Mouse (Mus musculus): ENCODE results near the gene Zfp334.
A peak's percentile ranks its signal among the peaks of the same experiment; 100 is the strongest.

Gene Zfp334

DNA sequence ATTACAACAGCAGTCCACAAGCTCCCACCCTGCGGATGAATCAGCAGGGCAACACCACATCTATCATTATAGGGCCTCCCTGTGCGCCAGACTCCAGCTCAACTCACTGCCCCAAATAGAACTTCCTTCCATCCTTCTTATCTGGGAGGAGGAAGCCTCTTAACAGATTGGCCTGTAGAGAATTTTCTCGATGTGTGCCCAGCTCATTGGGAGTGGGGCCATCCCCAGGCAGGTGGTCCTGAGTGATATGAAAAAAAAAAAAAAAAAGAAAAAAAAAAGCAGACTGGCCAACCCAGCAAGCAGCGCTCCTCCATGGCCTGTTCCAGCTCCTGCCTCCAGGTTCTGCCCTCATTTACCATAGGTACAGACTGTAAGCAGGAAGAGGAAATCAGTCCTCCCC is 12.1 kb downstream of the Zfp334 start:
- DNase-seq (ENCODE audit: extremely low spot score) = no peak

DNA sequence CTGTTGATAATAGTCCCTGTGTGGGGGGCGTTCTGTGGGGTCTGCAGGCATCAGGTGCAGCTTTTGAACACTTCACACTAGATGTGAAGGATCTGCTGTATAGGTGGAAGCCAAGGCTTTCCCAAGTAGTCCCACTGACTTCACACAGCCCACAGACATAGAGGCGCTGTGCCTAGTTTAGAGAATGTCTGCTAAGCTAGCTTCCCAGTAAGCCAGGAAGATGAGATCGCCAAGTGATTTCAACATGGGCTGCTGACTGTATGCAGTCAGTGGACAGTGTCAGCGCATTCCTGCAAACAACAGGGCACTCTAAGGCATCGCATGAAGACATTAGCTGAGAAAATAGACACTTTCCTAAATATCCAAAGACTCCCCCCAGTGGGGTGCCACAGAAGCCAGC is 12.6 kb downstream of the Zfp334 start:
- no peak for DNase-seq (ENCODE audit: extremely low spot score)

DNA sequence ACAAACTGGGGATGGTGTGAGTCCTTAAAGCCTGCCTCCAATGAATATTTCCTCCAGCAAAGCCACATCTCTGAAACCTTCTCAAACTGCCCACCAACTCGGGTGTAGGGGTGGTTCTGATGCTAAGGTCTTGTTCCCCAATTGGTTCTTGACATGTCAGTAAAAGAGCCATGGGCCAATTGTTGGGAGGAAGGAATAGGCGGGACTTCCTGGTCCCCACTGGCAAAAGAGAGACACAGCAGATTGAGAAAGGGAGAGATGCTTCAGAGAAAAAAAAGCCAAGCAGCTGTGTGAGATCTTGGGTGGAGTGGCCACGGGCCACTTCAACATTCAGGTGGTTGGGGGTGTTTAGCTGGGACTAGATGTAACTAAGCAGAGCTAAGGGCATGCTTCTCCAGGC is 17.0 kb downstream of the Zfp334 start:
- no peak for DNase-seq (ENCODE audit: extremely low spot score)

DNA sequence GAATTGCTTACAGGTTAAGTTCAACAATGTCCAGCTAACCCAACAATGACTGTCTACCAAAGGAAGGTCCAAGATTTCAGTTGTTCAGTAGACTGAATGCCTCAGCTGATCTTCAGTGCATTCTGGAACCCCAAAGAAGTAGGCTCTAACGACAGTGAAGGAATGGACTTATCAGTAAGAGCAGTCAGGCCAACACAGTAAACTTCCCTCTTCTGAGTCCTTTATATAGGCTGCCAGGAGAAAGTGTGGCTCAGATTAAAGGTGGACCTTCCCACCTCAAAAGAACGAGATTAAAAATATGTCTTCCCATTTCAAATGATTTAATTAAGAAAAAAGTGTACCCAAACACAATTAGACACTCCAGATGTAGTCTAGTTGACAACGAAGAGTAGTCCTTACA is 17.7 kb downstream of the Zfp334 start:
- no peak for DNase-seq (ENCODE audit: extremely low spot score)

DNA sequence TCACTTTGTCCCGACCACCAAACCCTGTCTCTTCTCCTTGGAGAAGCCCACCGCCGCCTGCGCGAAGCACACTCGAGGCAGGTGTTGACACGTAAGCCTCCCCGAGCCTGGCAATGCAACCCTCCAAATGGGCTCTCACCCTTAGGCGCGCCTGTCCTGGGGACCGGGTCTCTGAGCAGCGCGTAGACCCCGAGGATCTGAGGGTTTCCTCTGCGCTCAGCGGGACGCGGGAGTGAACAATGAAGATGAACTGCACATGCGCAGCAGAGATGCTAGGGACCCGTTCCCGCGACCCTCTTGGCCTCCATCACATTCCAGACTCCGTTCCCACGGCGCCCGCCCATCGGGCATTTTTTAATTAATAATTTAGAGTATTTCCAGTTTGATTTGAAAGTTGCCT is 19.6 kb downstream of the Zfp334 start, which contains the start of gene Zfp663:
Gene Zfp663, minus strand, starts transcription at position 234 of the 400 bp plus-strand sequence.
- DNase-seq (ENCODE audit: extremely low spot score) = peak; percentile 72

DNA sequence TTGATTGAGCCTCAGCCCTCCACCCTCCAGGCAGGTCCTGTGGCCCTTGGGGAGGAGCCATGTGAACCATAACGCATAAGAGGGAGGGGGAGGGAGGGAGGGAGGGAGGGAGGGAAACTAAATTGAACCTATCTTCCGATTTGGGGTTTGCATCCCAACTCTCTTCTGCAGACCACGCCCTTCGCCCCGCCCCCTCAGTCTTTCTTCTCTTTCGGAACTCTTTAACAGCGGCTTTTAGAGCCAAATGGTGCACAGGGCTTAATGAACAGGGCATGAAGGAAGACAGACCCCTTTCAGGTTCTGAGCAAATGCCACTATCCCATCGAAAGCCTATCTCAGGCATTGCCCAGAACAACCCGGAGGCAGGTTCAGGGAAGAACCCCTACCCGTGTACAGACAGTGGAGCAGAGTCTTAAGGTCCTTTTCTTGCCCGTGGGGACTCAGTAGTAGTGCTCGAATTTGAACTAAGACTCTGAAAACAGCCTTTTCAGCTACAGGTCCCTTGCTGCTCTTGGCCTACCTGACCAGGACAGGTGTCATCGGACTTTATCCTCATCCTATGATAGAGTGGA is 20.1 kb downstream of the Zfp334 start:
- DNase-seq (ENCODE audit: extremely low spot score) = peak; percentile 42

DNA sequence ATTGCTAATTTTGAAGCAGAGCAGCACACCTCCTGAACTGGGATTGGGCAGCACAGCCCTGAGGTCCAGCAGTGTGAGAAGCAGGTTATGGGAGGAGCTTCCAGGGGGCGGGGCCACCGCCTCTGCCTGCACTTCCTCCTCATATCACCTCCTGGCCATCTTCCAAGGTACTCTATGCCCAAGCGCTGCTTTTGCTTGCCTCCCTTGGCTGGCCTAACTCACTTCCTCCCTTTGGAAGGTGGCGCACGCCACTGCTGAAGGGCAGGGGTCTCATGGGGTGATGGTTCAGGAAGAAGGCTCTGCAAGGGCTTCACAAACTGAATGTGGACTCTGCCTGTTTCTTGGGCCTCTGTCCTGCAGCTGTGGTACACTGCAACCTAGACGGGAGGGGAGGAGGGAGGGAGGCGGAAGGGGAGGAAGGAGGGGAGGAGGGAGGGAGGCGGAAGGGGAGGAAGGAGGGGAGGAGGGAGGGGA is 21.0 kb downstream of the Zfp334 start:
- DNase-seq (ENCODE audit: extremely low spot score) = peak; percentile 42

DNA sequence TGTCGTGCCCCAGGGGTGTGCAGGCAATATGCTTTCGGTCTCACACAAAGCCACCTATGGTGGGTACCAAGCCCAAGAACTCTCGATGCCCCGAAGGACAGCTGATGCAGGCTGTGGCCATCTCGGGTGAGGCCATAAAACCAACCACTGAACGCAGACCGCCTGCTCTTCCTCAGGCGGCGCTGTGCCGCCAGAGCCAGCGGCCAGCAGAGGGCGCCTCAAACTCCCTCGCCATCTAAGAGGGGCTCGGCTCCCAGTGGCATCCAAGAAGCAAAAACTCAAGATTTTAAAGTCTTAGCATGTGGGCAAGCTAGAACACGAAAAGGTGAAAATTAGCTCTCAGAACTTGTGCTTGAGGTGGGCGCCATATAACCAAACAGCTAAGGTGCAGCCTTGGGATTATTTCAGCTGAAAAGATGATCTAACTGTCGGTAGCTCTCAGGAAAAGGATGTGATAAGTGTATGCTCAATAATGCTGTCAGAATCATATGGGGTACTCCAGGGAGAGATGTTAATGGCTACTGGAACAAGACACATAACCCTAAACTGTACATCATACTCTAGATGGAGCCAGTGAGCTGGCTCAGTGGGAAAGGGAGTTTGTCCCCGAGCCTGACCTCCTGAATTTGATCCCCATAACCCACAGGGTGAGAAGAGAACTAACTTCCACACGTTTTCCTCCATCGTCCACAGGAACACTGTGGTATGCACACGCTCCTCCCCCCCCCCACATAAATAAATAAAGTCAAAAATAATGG is 23.5 kb downstream of the Zfp334 start:
- DNase-seq (ENCODE audit: extremely low spot score) = peak; percentile 70

DNA sequence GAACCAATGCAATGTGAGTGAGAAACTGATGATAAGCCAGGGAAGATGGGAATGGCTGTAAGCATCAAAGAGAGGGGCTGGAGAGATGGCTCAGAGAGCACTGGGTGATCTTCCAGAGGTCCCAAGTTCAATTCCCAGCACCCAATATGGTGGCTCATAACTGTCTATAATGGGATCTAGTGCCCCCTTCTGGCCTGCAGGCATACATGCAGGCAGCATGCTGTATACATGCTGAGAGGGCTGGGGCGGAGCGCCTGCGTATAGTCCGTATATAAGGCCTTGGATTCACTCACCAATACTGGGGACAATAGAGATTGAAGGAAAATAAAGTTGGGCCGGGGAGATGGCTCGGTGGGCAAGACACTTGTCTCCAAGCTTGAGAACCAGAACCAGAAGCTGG is 24.8 kb downstream of the Zfp334 start:
- no peak for DNase-seq (ENCODE audit: extremely low spot score)

DNA sequence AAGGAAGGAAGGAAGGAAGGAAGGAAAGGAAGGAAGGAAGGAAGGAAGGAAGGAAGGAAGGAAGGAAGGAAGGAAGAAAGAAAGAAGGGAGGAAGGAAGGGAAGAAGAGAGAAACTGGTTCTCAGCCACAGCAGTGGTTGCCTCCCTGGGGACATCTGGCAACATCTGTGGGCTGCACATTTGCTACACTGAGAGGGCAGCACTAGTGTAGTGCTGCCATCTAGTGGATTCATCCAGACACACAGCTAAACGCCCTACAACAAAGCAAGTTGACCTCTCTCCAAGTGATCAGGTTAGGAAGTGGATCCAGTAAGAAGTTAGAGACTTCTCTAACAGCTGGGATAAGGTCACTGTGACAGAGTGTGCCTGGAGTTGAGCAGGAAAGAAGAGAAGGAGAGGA is 27.2 kb downstream of the Zfp334 start:
- DNase-seq (ENCODE audit: extremely low spot score) = peak; percentile 71

DNA sequence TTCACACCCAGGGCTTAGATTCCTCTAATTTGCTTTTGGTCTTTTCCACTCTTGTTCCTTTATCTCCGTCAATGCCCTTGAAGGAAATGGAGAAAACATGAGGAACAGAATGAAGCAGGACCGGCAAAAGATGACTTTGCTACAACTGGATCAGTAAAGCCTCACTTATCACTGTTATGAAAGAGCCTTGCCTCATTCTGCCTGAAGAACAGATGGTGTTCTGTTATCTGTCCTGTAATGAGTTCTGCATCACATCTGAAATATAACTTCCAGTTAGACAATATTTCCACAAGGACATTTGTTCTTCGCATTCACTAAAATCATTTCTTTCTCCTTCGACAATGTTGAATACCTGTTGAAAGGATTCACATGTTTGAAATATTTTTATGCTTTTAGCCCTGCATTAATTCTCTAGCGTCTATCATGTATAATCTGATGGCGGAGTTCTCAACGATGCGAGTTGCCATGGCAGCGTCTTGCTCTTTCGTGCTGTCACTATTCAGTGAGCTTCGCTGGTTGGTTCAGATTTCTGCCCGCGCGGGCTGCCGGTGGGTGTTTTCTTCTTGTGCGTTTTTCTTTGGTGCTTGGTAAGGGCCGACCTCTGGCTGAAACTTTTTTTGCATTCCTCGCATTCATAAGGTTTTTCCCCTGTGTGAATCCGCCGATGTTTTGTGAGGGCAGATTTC is 36.1 kb downstream of the Zfp334 start:
- DNase-seq (ENCODE audit: extremely low spot score) = no peak

DNA sequence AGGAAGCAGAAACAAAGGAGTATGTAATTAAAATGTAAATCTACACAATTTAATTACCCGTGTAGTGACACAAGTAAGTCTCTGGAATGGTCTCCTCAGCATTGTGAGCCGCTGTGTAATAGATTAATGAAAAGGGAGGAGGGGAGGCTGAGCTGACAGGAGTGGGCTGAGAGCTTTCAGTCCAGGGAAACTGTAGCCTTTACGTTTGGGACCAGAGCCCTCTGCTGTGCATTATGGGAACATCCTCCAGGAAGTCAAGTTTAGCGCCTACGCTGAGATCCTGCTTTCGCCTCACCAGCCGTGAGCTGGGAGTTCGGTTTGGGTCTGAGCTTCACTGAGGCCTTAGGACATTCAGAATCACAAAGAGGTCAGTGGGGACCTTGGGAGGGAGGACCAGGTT is 38.6 kb downstream of the Zfp334 start:
- no peak for DNase-seq (ENCODE audit: extremely low spot score)

DNA sequence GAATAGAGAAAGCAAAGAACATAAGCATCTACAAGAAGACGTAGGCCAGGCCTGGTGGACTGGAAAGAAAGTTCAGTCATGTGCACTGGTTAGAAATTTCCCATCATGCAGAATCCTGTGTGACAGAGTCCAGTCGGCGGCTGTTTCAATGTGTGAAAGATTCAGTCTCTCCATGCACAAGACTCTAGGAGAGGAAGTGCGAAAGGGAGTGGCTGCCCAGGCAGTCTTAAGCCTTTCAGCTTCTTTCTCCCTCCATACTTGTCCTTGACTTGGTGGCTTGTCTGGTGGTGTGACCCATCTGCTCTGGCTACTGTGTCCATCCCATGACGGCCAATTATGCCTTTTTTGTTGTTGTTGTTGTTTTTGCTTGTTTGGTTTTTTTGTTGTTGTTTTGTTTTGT is 41.9 kb downstream of the Zfp334 start:
- no peak for DNase-seq (ENCODE audit: extremely low spot score)

DNA sequence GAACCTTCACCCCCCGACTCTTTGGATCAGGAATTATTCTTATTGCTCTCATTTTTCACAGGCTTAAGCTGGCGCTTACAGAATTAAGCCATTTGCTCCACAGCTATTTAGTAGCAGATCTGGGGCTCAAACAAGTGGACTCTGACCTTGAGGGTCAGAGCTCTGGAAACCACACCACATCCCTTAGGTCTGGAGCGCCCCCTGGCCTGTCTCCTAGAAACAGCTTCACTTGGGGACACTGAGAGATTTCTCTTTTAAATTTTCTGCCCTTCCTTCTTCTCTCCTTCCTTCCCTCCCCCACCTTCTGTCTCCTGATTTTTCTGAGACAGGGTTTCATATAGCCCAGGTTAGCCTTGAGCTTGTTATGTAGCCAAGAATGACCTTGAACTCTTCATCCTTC is 50.9 kb downstream of the Zfp334 start:
- DNase-seq (ENCODE audit: extremely low spot score) = peak; percentile 49

DNA sequence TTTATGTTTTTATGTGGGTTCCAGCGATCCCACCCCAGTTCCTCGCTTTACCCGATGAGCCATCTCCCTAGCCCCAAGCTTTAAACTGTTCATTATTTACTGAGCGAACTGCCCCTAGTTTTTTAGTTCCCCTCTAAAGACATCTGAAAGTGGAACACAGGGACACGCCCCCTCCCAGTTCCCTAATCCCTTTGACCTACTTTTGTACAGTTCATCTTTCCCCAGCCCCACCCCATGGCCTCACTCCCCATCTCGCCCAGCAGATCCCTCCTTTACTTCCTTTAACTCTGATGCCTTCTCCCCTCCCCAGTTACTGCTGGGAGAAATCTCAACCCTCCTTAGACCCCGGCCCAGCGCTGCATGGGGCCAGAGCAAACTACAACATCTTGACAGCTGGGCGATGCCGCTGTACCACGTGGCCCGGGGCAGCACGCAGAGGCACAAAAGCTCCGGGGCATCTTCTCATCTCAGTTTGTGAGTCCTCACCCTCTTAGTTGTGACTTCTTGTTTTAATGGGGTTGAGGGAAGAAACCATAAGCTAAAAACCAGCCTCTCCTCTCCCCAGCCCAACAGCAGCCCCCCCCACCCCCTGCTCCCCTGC is 55.3 kb downstream of the Zfp334 start:
- no peak for DNase-seq (ENCODE audit: extremely low spot score)

DNA sequence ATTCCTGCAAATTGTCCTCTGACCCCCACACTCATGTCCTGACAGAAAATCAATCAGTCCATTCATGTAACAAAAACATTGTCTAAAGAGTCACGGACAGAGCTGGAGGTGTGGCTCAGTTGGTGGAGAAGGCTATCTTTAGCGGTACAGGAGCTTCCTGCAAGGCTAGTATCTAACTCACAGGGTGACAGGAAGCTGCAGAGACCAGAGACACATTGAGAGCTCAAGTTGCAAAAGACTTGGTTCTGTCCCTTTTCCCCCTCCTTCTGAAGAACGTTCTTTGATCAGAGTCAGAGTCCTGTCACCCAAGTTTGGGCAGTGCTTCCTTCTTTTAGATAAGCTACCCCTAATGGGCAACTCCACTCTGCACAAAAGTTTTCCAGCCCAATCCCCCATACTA is 58.4 kb downstream of the Zfp334 start:
- DNase-seq (ENCODE audit: extremely low spot score) = no peak

DNA sequence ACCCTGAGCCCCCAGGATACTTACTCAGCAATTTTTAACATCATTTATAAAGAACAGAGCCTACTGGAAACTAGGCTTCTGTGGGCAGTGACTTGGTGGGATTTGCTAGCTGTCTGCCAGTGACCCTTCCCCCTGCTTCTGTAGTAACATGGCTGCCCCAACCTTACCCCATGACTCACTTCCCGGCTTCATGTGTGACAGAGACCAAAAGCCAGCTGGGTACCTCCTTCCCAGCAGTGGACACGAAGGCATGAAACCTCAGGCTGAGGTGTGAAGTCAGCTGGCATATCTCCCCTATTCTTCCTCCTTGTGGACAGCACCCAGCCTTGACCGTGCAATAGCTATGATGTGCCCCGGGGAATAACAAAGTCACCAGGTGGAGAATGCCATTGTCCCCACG is 59.3 kb downstream of the Zfp334 start:
- DNase-seq (ENCODE audit: extremely low spot score) = no peak

DNA sequence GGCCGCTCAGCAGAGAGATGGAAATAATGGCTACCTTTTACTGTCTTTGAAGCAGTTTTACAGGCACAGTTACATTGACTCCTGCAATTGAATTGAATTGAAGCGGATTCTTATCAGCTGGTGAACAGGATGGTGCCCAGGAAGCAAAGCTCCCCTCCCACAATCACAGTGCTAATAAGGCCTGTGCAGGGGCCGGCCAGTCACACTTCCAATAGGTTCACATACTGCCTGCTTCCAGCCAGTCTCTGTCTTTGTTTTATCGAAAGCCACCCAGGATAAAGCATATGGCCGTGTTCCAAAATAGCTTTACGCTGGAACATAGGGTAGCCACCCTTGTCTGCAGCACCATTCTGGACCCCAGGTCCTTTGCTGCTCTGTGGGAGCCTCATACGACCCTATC is 60.7 kb downstream of the Zfp334 start:
- DNase-seq (ENCODE audit: extremely low spot score) = no peak

DNA sequence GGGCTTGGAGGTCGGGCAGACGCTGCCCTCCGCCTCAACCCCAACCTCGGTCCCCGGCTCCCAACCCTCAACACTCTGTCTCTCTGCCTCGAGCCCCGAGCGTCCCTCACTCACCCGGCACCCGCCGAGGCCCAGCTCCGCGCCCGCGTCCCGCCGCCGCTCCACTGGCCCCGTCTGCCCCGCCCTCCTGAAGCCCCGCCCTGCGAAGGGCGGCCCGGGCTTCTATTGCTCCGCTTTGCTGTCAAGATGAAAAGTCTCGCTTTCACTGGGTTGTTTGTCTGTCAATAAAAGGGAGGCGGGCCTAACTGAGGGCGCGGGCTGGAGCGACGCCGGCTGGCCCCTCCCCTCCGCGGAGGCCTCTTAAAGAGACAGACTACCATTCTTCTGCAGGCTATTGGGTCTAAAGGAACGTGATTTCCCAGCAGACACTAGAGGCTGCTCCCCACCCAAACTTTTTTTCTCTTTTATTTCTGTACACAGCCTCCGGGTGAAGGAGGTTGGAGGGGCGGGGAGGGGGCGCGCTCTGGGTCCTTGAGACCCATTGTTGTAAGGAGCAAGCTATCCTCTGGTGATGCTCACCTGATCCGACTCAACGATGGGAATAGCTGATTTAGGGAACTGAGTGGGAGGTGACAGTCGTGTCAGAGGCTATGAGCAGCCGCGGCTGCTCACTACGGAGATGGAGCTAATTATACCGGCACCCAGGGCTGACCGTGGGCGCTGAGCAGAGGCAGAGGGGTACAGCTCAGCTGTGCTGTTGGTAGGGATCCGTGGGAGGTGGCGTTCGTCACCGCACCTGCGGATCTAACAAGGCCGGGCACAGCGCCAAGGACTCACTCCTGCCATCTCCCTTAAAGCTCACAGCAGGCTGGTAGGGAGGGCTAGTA is 61.5 kb downstream of the Zfp334 start, which contains the start of gene Elmo2:
Gene Elmo2, minus strand, starts transcription at position 176 of the 887 bp plus-strand sequence.
- peak; percentile 98 for DNase-seq (ENCODE audit: extremely low spot score)

DNA sequence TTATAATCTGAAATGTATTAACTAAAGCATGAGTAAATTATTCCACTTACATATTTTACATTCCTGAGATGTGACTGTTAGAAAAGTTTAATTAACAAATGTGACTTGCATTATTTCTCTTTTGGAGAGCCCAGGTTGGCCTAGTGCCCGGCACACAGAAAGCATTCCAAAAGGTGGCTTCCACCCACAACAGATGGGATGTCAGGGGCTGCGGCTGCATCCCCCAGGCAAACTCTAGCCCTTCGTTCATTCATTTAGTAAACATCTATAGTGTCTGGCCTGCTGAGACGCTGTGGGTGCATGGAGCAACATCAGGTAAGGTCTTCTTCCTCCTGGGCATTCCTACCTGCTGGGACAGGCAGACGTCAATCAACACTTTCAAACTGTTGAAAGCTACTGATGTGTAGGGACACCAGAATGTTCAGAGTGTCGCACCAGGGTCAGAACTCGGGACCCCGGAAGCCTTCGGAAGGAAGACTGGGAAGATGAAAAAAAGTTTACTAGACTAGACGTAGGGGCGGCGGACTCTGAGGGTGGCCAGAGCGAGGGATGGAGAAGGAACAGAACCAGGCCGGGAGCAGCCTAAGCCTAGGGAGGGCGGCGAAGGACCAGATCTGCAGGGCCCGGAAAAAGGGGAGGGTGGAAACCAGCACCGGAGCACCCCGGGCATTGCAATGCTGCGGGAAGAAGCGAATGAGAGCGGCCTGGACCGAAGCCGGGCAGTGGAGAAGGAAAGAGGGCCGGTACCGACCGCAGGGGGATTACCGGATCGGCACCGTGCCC is 62.3 kb downstream of the Zfp334 start:
- DNase-seq (ENCODE audit: extremely low spot score) = no peak
